Comparison of ENCODE assay signal across 11 mouse cellular contexts in the genomic region with DNA sequence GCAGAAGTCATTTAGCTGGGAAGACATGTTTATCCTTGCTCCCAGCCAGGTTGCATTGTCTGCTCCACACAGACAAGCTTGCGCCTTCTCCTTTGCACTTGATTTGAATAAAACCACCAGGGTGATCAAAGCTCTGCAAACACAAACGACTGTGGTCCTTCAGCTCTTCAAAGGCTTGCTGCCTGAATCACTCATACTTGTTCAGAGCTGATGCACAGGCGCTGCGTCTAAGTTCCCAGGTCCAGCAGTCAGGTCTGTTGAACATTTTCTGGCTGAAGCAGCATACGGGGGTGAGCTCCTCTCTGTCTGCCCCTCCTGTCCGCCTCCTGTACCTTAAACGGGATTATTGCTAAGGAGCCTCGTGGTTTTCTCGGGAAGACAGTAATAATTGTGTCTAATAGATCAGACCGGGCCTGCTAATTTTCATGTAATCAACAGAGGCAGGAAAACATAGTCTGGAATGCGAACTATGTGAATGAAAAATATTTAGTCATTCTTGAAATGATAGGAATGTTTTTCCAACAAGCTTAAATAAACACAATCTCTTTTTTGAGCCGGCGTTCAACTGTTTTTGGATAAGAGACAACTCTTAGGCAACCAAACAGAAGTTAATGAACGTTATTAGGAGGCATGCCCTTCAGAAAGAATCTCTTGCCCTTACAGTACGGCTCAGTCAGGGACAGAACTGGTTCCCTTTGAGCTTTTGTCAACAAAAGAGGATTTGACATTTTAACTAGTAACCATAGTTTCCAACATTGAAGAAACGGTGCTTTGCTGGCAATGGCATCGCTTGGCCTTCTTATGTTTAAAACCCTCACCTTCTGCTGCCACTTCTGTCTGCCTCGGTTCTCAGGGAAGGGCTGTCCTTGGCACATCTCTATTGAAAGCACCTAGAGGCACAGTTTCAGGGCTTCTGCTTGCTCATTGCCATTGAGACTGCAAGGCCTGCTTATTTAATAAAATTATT.
DNase-seq lines count a peak whose midpoint lies in the region; ATAC-seq and TF ChIP-seq lines count a peak whose summit lies in the region.
"Had no signal": no experiment of that assay in that cellular context is flagged by ENCODE, and none has a peak within 500 bp of the region (broad histone marks: within the 10 kb centered on the region; RNA-seq: fewer than 3 reads in every experiment).

No protein-coding gene starts in this region.

- no peaks in the 10 kb centered on the region for H3K9me3 ChIP-seq in hindbrain, embryonic 11.5 days (ENCODE audit: control insufficient read depth, low read length)
- H3K9me3 ChIP-seq in hindbrain, embryonic 12.5 days (replicated peaks) = no peaks in the 10 kb centered on the region
- H3K9me3 ChIP-seq in kidney, postnatal 0 days (replicated peaks; ENCODE audit: low read length) = no peaks in the 10 kb centered on the region
- H3K9me3 ChIP-seq: G1E; liver, embryonic 13.5 days had no signal

- ATAC-seq in hindbrain, embryonic 11.5 days (ENCODE audit: low FRiP score) = no peak
- no peak for ATAC-seq in hindbrain, embryonic 12.5 days (ENCODE audit: low FRiP score)
- ATAC-seq in kidney, postnatal 0 days (replicated peaks; ENCODE audit: low FRiP score, low read depth) = no peak

- no peaks in the 10 kb centered on the region for H3K27me3 ChIP-seq in hindbrain, embryonic 11.5 days (ENCODE audit: control insufficient read depth, insufficient read depth, low read length)
- no peaks in the 10 kb centered on the region for H3K27me3 ChIP-seq in hindbrain, embryonic 12.5 days
- H3K27me3 ChIP-seq in kidney, postnatal 0 days (ENCODE audit: insufficient read depth, low read length) = no peaks in the 10 kb centered on the region
- H3K27me3 ChIP-seq: liver, embryonic 13.5 days had no signal

- no peak overlapping the region for H3K4me2 ChIP-seq in hindbrain, embryonic 11.5 days (replicated peaks; ENCODE audit: low read depth, low read length)
- no peak overlapping the region for H3K4me2 ChIP-seq in hindbrain, embryonic 12.5 days (replicated peaks)
- H3K4me2 ChIP-seq in kidney, postnatal 0 days (ENCODE audit: low read length) = no peak overlapping the region
- H3K4me2 ChIP-seq: liver, embryonic 13.5 days had no signal

- H3K4me1 ChIP-seq in hindbrain, embryonic 11.5 days (replicated peaks; ENCODE audit: control insufficient read depth, insufficient read depth, low read length) = no peaks in the 10 kb centered on the region
- peaks cover 3% of the 10 kb centered on the region; the same call in 1 of the 2 replicates for H3K4me1 ChIP-seq in hindbrain, embryonic 12.5 days
- H3K4me1 ChIP-seq in kidney, postnatal 0 days (replicated peaks; ENCODE audit: insufficient read depth, low read length) = peaks cover 12% of the 10 kb centered on the region

- no peak for TF ChIP-seq CTCF in kidney, postnatal 0 days (IDR thresholded peaks at IDR 0.05; ENCODE audit: low read depth)

- no peak overlapping the region for H3K4me3 ChIP-seq in hindbrain, embryonic 11.5 days (ENCODE audit: low read depth, low read length)
- H3K4me3 ChIP-seq in hindbrain, embryonic 12.5 days = no peak overlapping the region
- no peak overlapping the region for H3K4me3 ChIP-seq in kidney, postnatal 0 days (replicated peaks; ENCODE audit: low read depth, low read length)
- H3K4me3 ChIP-seq: liver, embryonic 13.5 days had no signal

- no peak overlapping the region for H3K27ac ChIP-seq in hindbrain, embryonic 11.5 days (ENCODE audit: low read depth, low read length)
- H3K27ac ChIP-seq in hindbrain, embryonic 12.5 days = no peak overlapping the region
- H3K27ac ChIP-seq in kidney, postnatal 0 days = peak overlapping the region; percentile 55
- H3K27ac ChIP-seq: liver, embryonic 13.5 days had no signal

- no peaks in the 10 kb centered on the region for H3K36me3 ChIP-seq in hindbrain, embryonic 11.5 days (ENCODE audit: control insufficient read depth, insufficient read depth, low read length)
- no peaks in the 10 kb centered on the region for H3K36me3 ChIP-seq in hindbrain, embryonic 12.5 days
- no peaks in the 10 kb centered on the region for H3K36me3 ChIP-seq in kidney, postnatal 0 days (ENCODE audit: insufficient read depth, low read length)
- H3K36me3 ChIP-seq: liver, embryonic 13.5 days had no signal

- peak; percentile 14 for DNase-seq in hindbrain, embryonic 11.5 days (ENCODE audit: low spot score)
- peak; percentile 89 for DNase-seq in Muller cell, postnatal 12 days (ENCODE audit: inconsistent ontology term)
- DNase-seq in embryo, embryonic 9.5 days (ENCODE audit: extremely low spot score) = peak; percentile 22
- DNase-seq in kidney, postnatal 0 days (ENCODE audit: low spot score) = peak; percentile 81
- DNase-seq in right cerebral cortex, postnatal 25 days = no peak
- DNase-seq in thymus, postnatal 36 days = no peak
- no peak for DNase-seq in gastrocnemius, postnatal 25 days
- DNase-seq: gastrocnemius, postnatal 36 days; liver, embryonic 13.5 days had no signal

- WGBS in hindbrain, embryonic 11.5 days = 70% methylated on average over 18 of the region's 18 CpGs
- WGBS in hindbrain, embryonic 12.5 days = 57% methylated on average over 18 of the region's 18 CpGs
- WGBS in kidney, postnatal 0 days = 37% methylated on average over 18 of the region's 18 CpGs

- no peak overlapping the region for H3K9ac ChIP-seq in hindbrain, embryonic 11.5 days (ENCODE audit: low read depth, low read length)
- no peak overlapping the region for H3K9ac ChIP-seq in hindbrain, embryonic 12.5 days
- no peak overlapping the region for H3K9ac ChIP-seq in kidney, postnatal 0 days (ENCODE audit: low read depth, low read length)
- H3K9ac ChIP-seq: liver, embryonic 13.5 days had no signal

Comparison
In these comparisons a context has a peak if more than half of its experiments do, and no peak if none do; other contexts are left out.
1. DNase-seq: peak in hindbrain, embryonic 11.5 days (single experiment), Muller cell, postnatal 12 days (single experiment), embryo, embryonic 9.5 days (single experiment) and kidney, postnatal 0 days (single experiment); none in right cerebral cortex, postnatal 25 days (single experiment), thymus, postnatal 36 days (0 of 2) and gastrocnemius, postnatal 25 days (single experiment).